Mouse (Mus musculus) frontal cortex, postnatal 14 days (tissue): Measurements from ENCODE around the gene Pdhb.
"Not testable (repeated sequence)": the region's sequence is repeated elsewhere in the genome, so short reads cannot be mapped to it uniquely, and the experiment has no call there.

ENCODE experiments used
- DNase-seq, 2 experiments: peaks; one replicate each; pipeline ENCODE4 v3.0.0; 2022; ENCODE audit warnings: low spot score in 2 of 2

Gene Pdhb

GRCm38 (mm10) chr14:8135130-8135529 lies 37.7 kb downstream of the Pdhb start:
- DNase-seq: no peak

DNA sequence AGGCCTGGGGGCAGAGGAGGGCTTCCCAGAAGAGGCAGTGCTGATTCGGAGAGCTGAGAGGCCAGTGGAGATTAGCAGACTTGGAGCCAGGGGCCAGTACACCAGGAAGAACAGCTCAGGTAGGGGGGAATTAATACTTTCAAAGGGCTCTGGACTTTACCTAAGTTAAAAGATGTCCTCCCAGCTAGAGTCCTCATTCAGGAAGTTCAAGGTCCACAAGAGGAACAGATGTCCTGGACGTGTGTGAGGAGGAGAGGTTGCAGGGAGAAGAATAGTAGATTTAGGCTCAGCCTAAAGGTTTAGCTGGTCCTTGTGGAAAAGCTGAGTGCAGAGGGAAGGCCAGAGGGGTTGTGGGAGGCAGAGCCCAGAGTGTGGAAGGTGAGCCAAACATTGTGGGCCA lies 38.6 kb downstream of the Pdhb start:
- no peak for DNase-seq

GRCm38 (mm10) chr14:8132789-8133188 lies 40.0 kb downstream of the Pdhb start:
- no peak for DNase-seq

GRCm38 (mm10) chr14:8127971-8128370 lies 44.9 kb downstream of the Pdhb start:
- DNase-seq: no peak

- DNase-seq: no peak
These were observed 48.6 kb downstream of the Pdhb start for GRCm38 (mm10) chr14:8124046-8124881.

DNA sequence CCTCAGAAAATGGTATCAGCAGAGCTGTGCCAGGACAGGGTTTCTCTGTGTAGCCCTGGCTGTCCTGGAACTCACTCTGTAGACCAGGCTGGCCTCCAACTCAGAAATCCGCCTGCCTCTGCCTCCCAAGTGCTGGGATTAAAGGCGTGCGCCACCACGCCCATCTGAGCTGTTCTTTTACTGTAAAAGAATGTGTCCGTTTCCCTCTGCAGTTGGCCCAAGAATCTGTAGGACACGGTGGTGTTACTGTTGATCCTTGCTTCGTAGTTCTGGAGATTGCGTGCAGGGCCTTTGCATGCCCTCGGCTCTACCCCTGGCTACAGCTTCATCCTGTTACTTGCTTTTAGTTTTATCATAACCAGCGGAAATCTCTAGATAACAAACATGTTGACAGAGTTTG lies 49.2 kb downstream of the Pdhb start:
- not testable (repeated sequence) for DNase-seq

- DNase-seq: no peak
These were observed 49.7 kb downstream of the Pdhb start for GRCm38 (mm10) chr14:8123141-8123540.

DNA sequence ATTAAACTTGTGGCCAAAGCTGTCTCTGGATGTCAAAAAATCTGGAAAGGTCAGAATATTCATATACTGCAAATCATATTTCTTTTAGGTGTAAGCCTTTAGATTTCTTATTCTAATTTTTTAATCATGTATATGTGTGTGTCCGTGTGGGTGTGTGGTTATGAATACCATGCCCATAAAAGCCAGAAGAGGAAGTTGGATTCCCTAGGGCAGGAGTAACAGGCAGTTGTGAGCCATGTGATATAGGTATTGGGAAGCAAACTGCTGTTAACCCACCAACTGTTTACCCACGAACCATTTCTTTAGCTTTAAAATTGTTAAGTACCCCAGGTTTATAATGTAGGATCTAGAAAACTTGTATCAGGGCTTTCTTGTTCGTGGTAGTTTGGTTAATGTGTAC lies 52.9 kb downstream of the Pdhb start:
- no peak for DNase-seq

DNA sequence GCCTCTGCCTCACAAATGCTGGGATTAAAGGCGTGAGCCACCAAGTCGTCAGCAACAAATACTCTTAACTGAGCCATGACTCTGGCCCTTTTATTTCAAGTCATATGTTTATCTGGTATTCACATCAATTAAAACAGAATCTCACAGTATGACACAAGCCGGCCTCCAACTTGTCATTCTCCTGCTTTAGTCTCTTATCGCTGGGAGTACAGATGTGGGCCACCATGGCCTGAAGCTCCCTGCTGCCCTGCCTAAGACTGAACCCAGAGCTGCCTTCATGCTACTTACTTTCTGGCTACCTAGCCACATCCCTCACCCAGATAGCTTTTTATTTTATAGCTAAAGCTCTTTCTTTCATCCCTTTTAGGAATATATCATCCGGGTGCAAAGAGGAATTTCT lies 53.4 kb downstream of the Pdhb start:
- DNase-seq: no peak

DNA sequence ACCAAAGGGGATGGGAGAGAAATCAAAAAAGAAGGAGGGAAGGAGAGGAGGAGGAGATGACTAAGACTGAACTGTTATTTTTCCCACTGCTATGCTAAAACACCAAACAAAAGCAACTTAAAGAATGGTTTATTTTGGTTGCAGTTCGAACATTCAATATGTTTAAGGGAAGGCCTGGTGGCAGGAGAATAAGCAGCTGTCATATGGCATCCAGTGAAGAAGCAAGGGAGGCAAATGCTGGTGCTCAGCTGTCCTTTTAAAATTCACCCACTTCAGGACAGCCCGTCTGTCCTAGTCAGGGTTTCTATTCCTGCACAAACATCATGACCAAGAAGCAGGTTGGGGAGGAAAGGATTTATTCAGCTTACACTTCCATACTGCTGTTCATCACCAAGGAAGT lies 55.5 kb downstream of the Pdhb start:
- no peak for DNase-seq
